Mouse (Mus musculus) thymus, adult 2 months (tissue): Measurements from ENCODE around the gene Pcbp3.

ENCODE experiments used
- CTCF ChIP-seq: fragments of 200-500 bp; IDR thresholded peaks from 2 replicates; pipeline ENCODE4 v1.5.1; 2012; ENCODE audit warnings: mild to moderate bottlenecking, control low read depth, low read length, moderate library complexity, borderline replicate concordance; ENCODE audit not compliant: control insufficient read depth, poor library complexity, insufficient read depth; ENCODE audit errors: extremely low read depth
- POLR2A ChIP-seq: fragments of 200-500 bp; IDR thresholded peaks from 2 replicates; pipeline ENCODE4 v1.6.1; 2012; ENCODE audit warnings: mild to moderate bottlenecking, low read length, control low read depth, moderate library complexity; ENCODE audit not compliant: control insufficient read depth, poor library complexity, insufficient read depth; ENCODE audit errors: extremely low read depth

- TF ChIP-seq POLR2A (no peak), CTCF (no peak)
Measured at GRCm38 (mm10) chr10:76924441-76924840, 37.2 kb downstream of the Pcbp3 start.
